Mouse (Mus musculus) effector memory CD4-positive, alpha-beta T cell, adult 5 months (primary cell): ENCODE data around the gene Gm11568. TPM values are rescaled to one million over a fixed set of nuclear protein-coding genes. Genes with fewer than 3 reads are reported as not detected.

Experiments
- polyA plus RNA-seq: library from polyadenylated mRNA; unstranded; fragments of 100-300 nt; shearing (Covaris generic); gene quantifications from one replicate; pipeline ENCODE4 v1.2.1, GENCODE M21; 2017

The Gm11568 gene
- not detected for polyA plus RNA-seq

DNA sequence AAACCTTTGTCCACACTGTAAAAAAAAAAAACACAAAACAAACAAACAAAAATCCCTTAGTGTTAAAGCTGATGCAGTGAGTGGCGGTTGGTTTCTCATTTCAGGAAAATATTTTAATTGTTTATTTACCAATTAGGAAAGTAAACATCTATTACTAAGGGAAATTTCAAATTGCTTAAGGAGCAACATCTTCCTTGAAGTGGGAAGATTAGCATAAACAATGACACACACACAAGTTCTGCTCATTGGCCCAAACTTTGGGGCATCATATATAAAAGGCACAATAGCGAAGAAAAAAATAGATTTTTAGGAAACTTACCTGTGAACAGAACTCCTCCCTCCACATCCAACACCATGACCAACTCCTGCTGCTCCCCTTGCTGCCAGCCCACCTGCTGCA, at the start of gene Gm11568:
TSS of gene Gm11568 (plus strand) at position 301 of the 400 bp plus-strand sequence.

DNA sequence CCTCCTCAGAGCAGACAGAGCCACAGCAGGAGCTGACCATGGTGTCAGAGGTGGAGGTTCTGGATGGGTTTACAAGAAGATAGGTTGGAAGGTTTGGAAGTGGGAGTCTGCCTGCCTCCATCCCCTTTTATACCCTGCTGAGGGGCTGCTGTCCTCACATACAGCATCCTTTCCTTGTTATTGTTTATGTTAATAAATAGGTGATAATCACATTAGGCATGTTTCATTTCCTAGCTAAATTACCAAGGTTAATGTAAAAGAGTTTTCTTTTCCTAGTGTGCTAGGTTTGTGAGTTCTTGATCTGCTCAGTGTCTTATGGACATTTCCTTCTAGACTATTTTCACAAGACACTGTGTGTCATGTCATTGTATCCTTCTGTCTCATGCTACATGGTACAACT, 47.9 kb upstream of the Gm11568 start, which contains the start of gene Krtap4-13:
TSS of gene Krtap4-13 (minus strand) at position 101 of the 400 bp plus-strand sequence.

DNA sequence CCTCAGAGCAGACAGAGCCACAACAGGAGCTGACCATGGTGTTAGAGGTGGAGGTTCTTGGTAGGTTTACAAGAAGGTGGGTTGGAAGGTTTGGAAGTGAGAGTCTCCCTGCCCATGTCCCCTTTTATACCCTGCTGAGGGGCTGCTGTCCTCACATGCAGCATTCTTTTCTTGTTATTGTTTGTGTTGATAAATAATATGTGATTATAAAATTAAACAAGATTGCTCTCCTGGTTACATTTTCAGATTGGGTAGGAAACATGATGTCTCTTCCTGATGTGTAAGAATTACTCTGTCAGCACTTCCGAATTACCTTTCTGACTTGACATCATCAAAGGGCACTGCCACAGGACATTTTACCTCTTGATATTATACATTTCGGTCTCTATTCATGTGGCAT, 42.2 kb upstream of the Gm11568 start, which contains the start of gene Gm11564:
TSS of gene Gm11564 (minus strand) at position 101 of the 400 bp plus-strand sequence.

GRCm38 (mm10) chr11:99837966-99838365, 19.8 kb upstream of the Gm11568 start, which contains the start of gene 2300003K06Rik:
TSS of gene 2300003K06Rik (minus strand) at chr11:99838066.

GRCm38 (mm10) chr11:99851508-99851907, 6.2 kb upstream of the Gm11568 start, which contains the start of gene Krtap4-16:
TSS of gene Krtap4-16 (minus strand) at chr11:99851608.

DNA sequence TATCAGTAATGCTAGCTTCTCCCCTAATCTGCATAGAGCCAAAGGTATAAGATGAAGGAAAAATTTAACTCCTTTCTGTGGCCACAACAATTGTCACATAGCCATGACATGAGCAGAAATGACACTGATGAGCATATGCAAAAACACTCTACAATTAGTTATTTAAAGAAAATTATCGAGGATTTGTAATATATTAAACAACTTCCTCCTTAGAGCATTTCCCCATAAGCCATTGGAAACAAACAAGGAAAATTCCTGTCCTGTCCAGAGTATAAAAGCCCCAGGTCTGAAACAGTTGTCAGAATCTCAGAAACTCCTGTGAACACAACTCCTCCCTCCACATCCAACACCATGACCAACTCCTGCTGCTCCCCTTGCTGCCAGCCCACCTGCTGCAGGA, 6.5 kb downstream of the Gm11568 start, which contains the start of gene Gm11559:
TSS of gene Gm11559 (plus strand) at position 301 of the 400 bp plus-strand sequence.

GRCm38 (mm10) chr11:99873089-99873488, 15.4 kb downstream of the Gm11568 start, which contains the start of gene Krtap9-1:
TSS of gene Krtap9-1 (plus strand) at chr11:99873389.

DNA sequence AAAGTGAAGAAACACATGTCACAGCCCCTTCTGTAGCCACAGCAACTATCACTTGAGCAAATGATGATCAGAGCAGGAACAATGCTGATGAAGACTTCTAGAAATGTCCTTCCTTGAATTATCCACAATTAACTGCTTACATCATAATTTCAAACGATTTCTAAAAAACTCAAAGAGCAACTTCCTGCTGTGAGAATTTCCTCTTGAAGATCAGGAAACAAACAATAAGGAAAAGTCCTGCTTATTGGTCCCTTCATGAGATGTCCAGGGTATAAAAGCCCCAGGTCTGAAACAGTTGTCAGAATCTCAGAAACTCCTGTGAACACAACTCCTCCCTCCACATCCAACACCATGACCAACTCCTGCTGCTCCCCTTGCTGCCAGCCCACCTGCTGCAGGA, 21.2 kb downstream of the Gm11568 start, which contains the start of gene Gm11567:
TSS of gene Gm11567 (plus strand) at position 301 of the 400 bp plus-strand sequence.

GRCm38 (mm10) chr11:99907620-99908019, 49.9 kb downstream of the Gm11568 start, which contains the start of gene Krtap31-1:
TSS of gene Krtap31-1 (plus strand) at chr11:99907920.

Other genes starting within 250 kb of the Gm11568 start
- gene Gm11937, start 247.7 kb upstream of the Gm11568 start, polyA plus RNA-seq, result not detected
- not detected for gene Krtap2-4, start 243.1 kb upstream of the Gm11568 start, polyA plus RNA-seq
- not detected for gene Gm11562, start 237.5 kb upstream of the Gm11568 start, polyA plus RNA-seq
- not detected for gene Krtap4-1, start 229.7 kb upstream of the Gm11568 start, polyA plus RNA-seq
- gene Krtap4-2, start 222.8 kb upstream of the Gm11568 start, polyA plus RNA-seq, result not detected
- not detected for gene Krtap4-7, start 213.8 kb upstream of the Gm11568 start, polyA plus RNA-seq
- gene Gm11555, start 207.7 kb upstream of the Gm11568 start, polyA plus RNA-seq, result not detected
- not detected for gene Gm11563, start 199.0 kb upstream of the Gm11568 start, polyA plus RNA-seq
- gene Krtap4-6, start 192.0 kb upstream of the Gm11568 start, polyA plus RNA-seq, result not detected
- not detected for gene Gm14190, start 167.2 kb upstream of the Gm11568 start, polyA plus RNA-seq
- gene Gm14180, start 123.6 kb upstream of the Gm11568 start, polyA plus RNA-seq, result not detected
- not detected for gene Gm11595, start 85.0 kb upstream of the Gm11568 start, polyA plus RNA-seq
- gene Krtap4-8, start 77.2 kb upstream of the Gm11568 start, polyA plus RNA-seq, result not detected
- not detected for gene Krtap4-9, start 72.7 kb upstream of the Gm11568 start, polyA plus RNA-seq
- not detected for gene Gm11596, start 64.5 kb upstream of the Gm11568 start, polyA plus RNA-seq
- not detected for gene Gm11569, start 59.0 kb upstream of the Gm11568 start, polyA plus RNA-seq
- gene Gm11554, start 53.5 kb upstream of the Gm11568 start, polyA plus RNA-seq, result not detected
- gene Krtap4-13, start 48.0 kb upstream of the Gm11568 start, polyA plus RNA-seq, result not detected
- gene Gm11564, start 42.3 kb upstream of the Gm11568 start, polyA plus RNA-seq, result not detected
- gene 2300003K06Rik, start 19.9 kb upstream of the Gm11568 start, polyA plus RNA-seq, result not detected
- not detected for gene Krtap4-16, start 6.3 kb upstream of the Gm11568 start, polyA plus RNA-seq
- not detected for gene Gm11559, start 6.6 kb downstream of the Gm11568 start, polyA plus RNA-seq
- gene Krtap9-1, start 15.5 kb downstream of the Gm11568 start, polyA plus RNA-seq, result not detected
- not detected for gene Gm11567, start 21.3 kb downstream of the Gm11568 start, polyA plus RNA-seq
- not detected for gene Krtap31-1, start 50.0 kb downstream of the Gm11568 start, polyA plus RNA-seq
- gene Gm11565, start 56.8 kb downstream of the Gm11568 start, polyA plus RNA-seq, result not detected
- not detected for gene Krtap31-2, start 78.4 kb downstream of the Gm11568 start, polyA plus RNA-seq
- not detected for gene Krtap9-5, start 90.6 kb downstream of the Gm11568 start, polyA plus RNA-seq
- gene Krtap29-1, start 121.1 kb downstream of the Gm11568 start, polyA plus RNA-seq, result not detected
- gene Krtap16-1, start 128.7 kb downstream of the Gm11568 start, polyA plus RNA-seq, result not detected
- gene Krtap17-1, start 136.1 kb downstream of the Gm11568 start, polyA plus RNA-seq, result not detected
- gene Krt33a, start 158.3 kb downstream of the Gm11568 start, polyA plus RNA-seq, result not detected
- gene Krt33b, start 172.0 kb downstream of the Gm11568 start, polyA plus RNA-seq, result not detected
- gene Krt34, start 183.6 kb downstream of the Gm11568 start, polyA plus RNA-seq, result not detected
- gene Krt31, start 192.6 kb downstream of the Gm11568 start, polyA plus RNA-seq, result not detected
- gene Krt32, start 230.3 kb downstream of the Gm11568 start, polyA plus RNA-seq, result not detected
- not detected for gene Krt35, start 238.3 kb downstream of the Gm11568 start, polyA plus RNA-seq
- gene Krt36, start 247.7 kb downstream of the Gm11568 start, polyA plus RNA-seq, result not detected